Mouse (Mus musculus) embryonic facial prominence, embryonic 12.5 days (tissue): ENCODE measurements around the gene Kif6. TPM values are rescaled to one million over a fixed set of nuclear protein-coding genes. Genes with fewer than 3 reads are reported as not detected.

Experiments used
- ATAC-seq: fragments of 200-750 bp; cut with Nextera tagmentation; 2 replicates; pipeline ENCODE4 v1.8.0; 2017; ENCODE audit not compliant: insufficient number of reproducible peaks, insufficient read depth, low FRiP score, low TSS enrichment
- H3K27ac ChIP-seq: fragments of 300-500 bp; sonication (generic); 2 replicates; pipeline ENCODE4 v1.5.1; 2016; ENCODE audit warnings: mild to moderate bottlenecking
- H3K27me3 ChIP-seq: fragments of 300-500 bp; sonication (generic); 2 replicates; pipeline ENCODE4 v1.6.1; 2016; ENCODE audit warnings: mild to moderate bottlenecking, moderate library complexity
- H3K36me3 ChIP-seq: fragments of 300-500 bp; sonication (generic); 2 replicates; pipeline ENCODE4 v1.6.1; 2016; ENCODE audit warnings: mild to moderate bottlenecking
- H3K4me1 ChIP-seq: fragments of 300-500 bp; sonication (generic); 2 replicates; pipeline ENCODE4 v1.6.1; 2016
- H3K4me2 ChIP-seq: fragments of 300-500 bp; sonication (generic); replicated peaks from 2 replicates; pipeline ENCODE4 v1.6.1; 2016; ENCODE audit warnings: mild to moderate bottlenecking, moderate library complexity
- H3K4me3 ChIP-seq: fragments of 300-500 bp; sonication (generic); 2 replicates; pipeline ENCODE4 v1.5.1; 2016; ENCODE audit warnings: mild to moderate bottlenecking
- H3K9ac ChIP-seq: fragments of 300-500 bp; sonication (generic); 2 replicates; pipeline ENCODE4 v1.6.1; 2016; ENCODE audit warnings: mild to moderate bottlenecking, moderate library complexity
- H3K9me3 ChIP-seq: fragments of 300-500 bp; sonication (generic); 2 replicates; pipeline ENCODE4 v1.6.1; 2016; ENCODE audit warnings: mild to moderate bottlenecking, moderate library complexity
- WGBS: fragments of 180-500 bp; shearing (Covaris S2); methylation state at CpG from one replicate; pipeline ENCODE4 v1.1.7; 2016; 5-methylcytosine and 5-hydroxymethylcytosine counted together
- polyA plus RNA-seq: library from polyadenylated mRNA; unstranded; fragments of >200 nt; fragmentation: Nextera tagmentation; extraction: Ambion mirVana; gene quantifications from 2 replicates; pipeline ENCODE4 v1.2.1, GENCODE M21; 2016

Gene Kif6
- polyA plus RNA-seq, 1 experiment from 2014 or later: 2.9 TPM

GRCm38 (mm10) chr17:49866653-49867215 lies 251.8 kb downstream of the Kif6 start:
- 68% methylated on average over 8 of the region's 8 CpGs for WGBS
- ATAC-seq: no peak
- Histone ChIP-seq H3K4me2 (no peak overlapping the region), H3K9me3 (no peaks in the 10 kb centered on the region), H3K4me3 (no peak overlapping the region), H3K27ac (no peak overlapping the region), H3K4me1 (peaks cover 11% of the 10 kb centered on the region; the same call in 1 of the 2 replicates), H3K36me3 (no peaks in the 10 kb centered on the region), H3K27me3 (no peaks in the 10 kb centered on the region), H3K9ac (no peak overlapping the region)

DNA sequence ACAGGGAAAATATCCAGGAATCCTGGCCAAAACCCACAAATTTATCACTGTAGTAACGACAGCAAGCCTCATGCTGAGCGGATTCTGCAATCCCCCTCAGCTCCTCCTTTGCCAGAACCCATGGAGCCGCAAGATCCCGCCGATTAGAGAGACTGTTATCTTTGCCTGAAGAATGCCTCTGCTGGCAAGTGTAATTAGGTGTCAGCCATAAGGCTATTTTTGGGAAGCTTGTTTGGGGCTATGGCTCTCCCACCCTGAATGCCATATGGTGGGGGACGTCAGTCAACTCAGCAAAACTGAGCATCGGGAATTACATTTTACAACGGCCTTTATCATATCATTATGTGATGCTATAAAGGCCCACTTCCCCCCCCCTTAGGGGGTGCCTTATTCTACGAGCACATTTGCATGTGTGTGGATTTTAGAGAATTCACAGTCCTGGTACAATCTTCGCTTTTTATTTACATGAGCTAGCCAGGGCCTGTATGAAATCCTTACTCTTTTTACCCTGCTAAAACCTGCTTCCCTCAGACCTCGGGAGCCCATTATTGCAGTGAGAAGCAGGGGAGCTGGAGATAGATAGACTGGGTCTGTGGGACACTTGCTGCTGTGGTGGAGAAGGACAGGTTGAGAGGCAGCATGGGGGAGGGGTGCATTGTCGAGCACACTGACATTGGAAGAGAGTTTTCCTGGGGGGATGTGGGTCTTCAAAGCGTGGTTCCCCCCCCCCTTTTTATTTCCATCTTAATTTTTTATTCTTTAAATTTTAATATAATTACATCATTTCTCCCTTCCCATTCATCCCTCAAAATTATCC lies 252.6 kb downstream of the Kif6 start:
- H3K36me3 ChIP-seq: no peaks in the 10 kb centered on the region
- no peaks in the 10 kb centered on the region for H3K9me3 ChIP-seq
- H3K27me3 ChIP-seq: no peaks in the 10 kb centered on the region
- WGBS: 38% methylated on average over 13 of the region's 13 CpGs
- H3K9ac ChIP-seq: no peak overlapping the region
- ATAC-seq: no peak
- no peak overlapping the region for H3K27ac ChIP-seq
- H3K4me3 ChIP-seq: no peak overlapping the region
- no peak overlapping the region for H3K4me2 ChIP-seq
- peaks cover 11% of the 10 kb centered on the region; the same call in 1 of the 2 replicates for H3K4me1 ChIP-seq

DNA sequence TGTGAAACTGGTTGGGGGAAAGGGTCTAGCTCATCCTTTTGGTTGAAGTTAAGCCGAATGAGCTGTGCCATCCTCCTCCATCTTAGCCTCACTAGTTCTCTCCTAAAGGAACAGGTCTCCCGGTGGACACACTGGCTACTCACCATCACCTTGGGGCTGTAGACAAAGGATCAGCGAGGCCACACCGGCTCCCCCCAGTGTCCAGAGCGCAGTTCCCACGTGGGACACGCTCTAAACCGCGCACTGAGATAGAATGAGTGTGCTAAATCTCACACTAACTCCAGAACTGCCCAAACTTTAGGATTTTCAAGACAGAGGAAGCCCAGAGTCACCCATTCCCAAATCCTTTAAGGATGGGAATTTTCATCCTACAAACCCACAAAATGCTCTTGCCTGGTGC lies 254.3 kb downstream of the Kif6 start:
- WGBS: 79% methylated on average over 9 of the region's 9 CpGs
- Histone ChIP-seq H3K27ac (no peak overlapping the region), H3K9ac (no peak overlapping the region), H3K27me3 (no peaks in the 10 kb centered on the region), H3K36me3 (no peaks in the 10 kb centered on the region), H3K9me3 (no peaks in the 10 kb centered on the region), H3K4me1 (peaks cover under 1% of the 10 kb centered on the region; the same call in 1 of the 2 replicates), H3K4me3 (no peak overlapping the region), H3K4me2 (no peak overlapping the region)
- ATAC-seq: no peak

DNA sequence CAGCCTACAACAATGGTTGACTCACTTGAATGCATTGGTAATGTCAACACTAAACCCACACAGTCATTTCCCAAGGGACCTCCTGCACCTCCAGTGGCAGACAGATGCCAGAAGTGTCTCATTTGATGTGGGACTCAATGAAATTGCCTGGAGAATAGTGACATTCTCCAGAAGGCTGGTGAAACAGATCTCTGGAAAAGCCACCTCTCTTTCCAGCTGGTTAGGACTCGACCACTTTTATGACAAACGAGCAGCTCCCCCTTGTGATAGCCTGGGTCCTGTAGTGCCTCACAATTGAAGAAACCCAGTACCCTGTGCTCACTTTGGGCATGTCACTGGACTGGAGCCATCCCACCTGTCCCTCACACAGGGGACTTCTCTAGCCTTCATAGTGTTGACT lies 257.4 kb downstream of the Kif6 start:
- no peaks in the 10 kb centered on the region for H3K9me3 ChIP-seq
- no peaks in the 10 kb centered on the region for H3K36me3 ChIP-seq
- H3K9ac ChIP-seq: no peak overlapping the region
- H3K27me3 ChIP-seq: no peaks in the 10 kb centered on the region
- ATAC-seq: no peak
- peaks cover 16% of the 10 kb centered on the region; the same call in 1 of the 2 replicates for H3K4me1 ChIP-seq
- H3K4me3 ChIP-seq: no peak overlapping the region
- H3K4me2 ChIP-seq: no peak overlapping the region
- WGBS: 26% methylated on average over 2 of the region's 2 CpGs
- no peak overlapping the region for H3K27ac ChIP-seq

DNA sequence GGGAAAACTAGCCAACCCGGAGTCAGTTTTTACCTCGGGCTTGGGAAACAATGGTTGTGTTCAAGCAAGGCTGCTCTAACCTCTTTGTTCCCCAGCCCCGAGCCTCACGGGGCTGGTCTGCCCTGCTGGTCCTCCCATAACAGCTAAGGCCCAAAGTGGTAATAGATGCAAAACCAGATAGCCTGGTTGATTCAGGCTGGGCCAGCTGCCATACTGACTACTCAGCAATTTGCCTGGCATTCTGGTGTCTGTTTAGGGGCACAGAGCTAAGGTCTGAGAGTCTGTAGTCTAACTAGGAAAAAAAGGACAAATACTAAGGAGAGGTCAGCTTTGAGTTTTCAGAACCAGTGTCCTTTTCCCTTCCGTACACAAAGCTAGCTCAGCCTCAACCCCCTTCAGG lies 259.8 kb downstream of the Kif6 start:
- H3K4me3 ChIP-seq: no peak overlapping the region
- H3K27ac ChIP-seq: no peak overlapping the region
- H3K4me1 ChIP-seq: peaks cover 16% of the 10 kb centered on the region; the same call in 1 of the 2 replicates
- no peak overlapping the region for H3K4me2 ChIP-seq
- no peaks in the 10 kb centered on the region for H3K36me3 ChIP-seq
- ATAC-seq: no peak
- 73% methylated on average over 5 of the region's 5 CpGs for WGBS
- H3K9me3 ChIP-seq: no peaks in the 10 kb centered on the region
- H3K9ac ChIP-seq: no peak overlapping the region
- no peaks in the 10 kb centered on the region for H3K27me3 ChIP-seq

DNA sequence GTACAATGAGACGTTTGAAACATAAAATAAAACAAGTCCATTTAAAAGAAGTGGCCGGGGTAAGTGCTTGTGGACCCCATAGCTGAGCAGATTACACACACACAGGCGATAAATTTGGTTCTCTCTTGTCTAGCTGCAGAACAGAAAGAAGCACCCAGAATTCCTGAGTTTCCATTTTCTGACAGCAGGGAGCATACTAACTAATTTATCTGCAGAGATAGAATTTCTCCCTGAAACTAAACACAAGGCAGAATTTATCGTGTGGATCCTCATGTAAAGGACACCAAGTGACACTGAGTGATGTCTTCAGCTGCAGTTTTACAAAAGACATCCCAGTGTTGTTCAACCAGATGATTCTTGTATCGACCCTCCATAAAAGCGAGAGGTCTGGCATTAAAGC lies 260.5 kb downstream of the Kif6 start:
- H3K4me1 ChIP-seq: peaks cover 16% of the 10 kb centered on the region; the same call in 1 of the 2 replicates
- no peak overlapping the region for H3K27ac ChIP-seq

GRCm38 (mm10) chr17:49875939-49876651 lies 261.2 kb downstream of the Kif6 start:
- WGBS: 49% methylated on average over 15 of the region's 15 CpGs
- no peak overlapping the region for H3K27ac ChIP-seq
- no peaks in the 10 kb centered on the region for H3K36me3 ChIP-seq
- H3K4me1 ChIP-seq: peaks cover 16% of the 10 kb centered on the region; the same call in 1 of the 2 replicates
- no peak overlapping the region for H3K4me3 ChIP-seq
- no peak overlapping the region for H3K4me2 ChIP-seq
- no peaks in the 10 kb centered on the region for H3K9me3 ChIP-seq
- no peaks in the 10 kb centered on the region for H3K27me3 ChIP-seq
- ATAC-seq: no peak
- H3K9ac ChIP-seq: no peak overlapping the region

More for the DNA sequence above, 260.5 kb downstream of the Kif6 start:
- Histone ChIP-seq H3K9ac (no peak overlapping the region), H3K27me3 (no peaks in the 10 kb centered on the region), H3K9me3 (no peaks in the 10 kb centered on the region), H3K36me3 (no peaks in the 10 kb centered on the region), H3K4me3 (no peak overlapping the region), H3K4me2 (no peak overlapping the region)
- 52% methylated on average over 6 of the region's 6 CpGs for WGBS
- ATAC-seq: no peak

DNA sequence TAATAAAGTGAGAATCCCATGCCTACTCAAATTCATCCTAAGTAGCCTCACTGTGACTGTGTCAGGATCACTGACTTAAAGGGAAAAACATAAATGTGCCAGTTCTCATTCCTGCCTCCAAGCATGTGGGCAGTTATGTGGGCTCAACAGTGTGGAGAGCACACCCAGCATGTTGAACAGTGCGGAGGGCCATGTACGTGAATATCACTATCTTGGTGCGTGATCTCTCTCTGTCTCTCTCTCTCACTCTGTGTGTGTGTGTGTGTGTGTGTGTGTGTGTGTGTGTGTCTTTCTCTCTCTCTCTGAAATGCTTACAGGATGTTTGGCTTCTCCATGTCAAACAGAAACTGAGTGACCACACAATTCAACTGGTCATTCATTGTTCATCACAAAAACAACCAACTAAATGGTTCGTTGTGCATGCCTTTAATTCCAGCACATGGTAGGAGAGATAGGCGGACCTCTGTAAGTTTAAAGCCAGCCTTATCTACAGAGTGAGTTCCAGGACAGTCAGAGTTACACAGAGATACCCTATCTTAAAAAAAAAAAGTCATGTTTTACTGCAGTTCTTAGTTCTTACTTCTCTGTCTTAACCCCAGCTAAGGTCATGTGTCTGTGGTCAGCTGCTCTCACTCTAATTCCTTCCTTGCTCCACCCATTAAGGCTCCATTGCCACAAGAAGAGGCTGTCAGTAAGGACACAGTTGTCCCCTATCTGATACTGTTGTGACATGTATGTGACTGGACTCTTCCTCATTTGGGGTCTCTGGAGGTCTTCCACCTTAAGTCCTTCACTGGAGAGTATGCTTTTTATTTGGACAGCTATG lies 266.2 kb downstream of the Kif6 start:
- Histone ChIP-seq H3K4me1 (peaks cover 1% of the 10 kb centered on the region; the same call in 1 of the 2 replicates), H3K27ac (no peak overlapping the region), H3K4me3 (no peak overlapping the region), H3K9ac (no peak overlapping the region), H3K27me3 (no peaks in the 10 kb centered on the region), H3K9me3 (no peaks in the 10 kb centered on the region), H3K4me2 (no peak overlapping the region), H3K36me3 (no peaks in the 10 kb centered on the region)
- WGBS: 87% methylated on average over 5 of the region's 5 CpGs
- no peak for ATAC-seq

DNA sequence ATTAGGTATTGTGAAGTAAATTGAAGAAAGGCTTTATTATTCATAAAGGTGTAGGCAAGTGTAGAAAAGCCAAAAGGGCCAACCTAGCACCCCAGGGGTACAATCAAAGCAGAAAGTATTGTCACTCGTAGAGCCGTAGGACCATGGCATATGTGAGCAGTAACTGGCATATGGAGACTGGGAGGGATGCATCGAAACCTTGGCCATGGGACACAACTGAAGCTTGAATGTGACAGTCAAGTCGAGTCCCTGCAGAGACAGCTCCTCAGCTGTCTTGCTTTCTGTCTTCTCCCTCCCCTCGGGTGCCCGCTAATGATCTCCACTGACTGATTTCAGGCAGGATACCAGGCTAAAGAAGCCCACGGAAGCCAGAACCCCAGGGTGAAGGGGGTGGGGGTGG lies 266.9 kb downstream of the Kif6 start:
- Histone ChIP-seq H3K9me3 (no peaks in the 10 kb centered on the region), H3K9ac (no peak overlapping the region), H3K27ac (no peak overlapping the region), H3K36me3 (no peaks in the 10 kb centered on the region), H3K4me3 (no peak overlapping the region), H3K4me1 (no peaks in the 10 kb centered on the region), H3K27me3 (no peaks in the 10 kb centered on the region), H3K4me2 (no peak overlapping the region)
- WGBS: 80% methylated on average over 7 of the region's 7 CpGs
- no peak for ATAC-seq

DNA sequence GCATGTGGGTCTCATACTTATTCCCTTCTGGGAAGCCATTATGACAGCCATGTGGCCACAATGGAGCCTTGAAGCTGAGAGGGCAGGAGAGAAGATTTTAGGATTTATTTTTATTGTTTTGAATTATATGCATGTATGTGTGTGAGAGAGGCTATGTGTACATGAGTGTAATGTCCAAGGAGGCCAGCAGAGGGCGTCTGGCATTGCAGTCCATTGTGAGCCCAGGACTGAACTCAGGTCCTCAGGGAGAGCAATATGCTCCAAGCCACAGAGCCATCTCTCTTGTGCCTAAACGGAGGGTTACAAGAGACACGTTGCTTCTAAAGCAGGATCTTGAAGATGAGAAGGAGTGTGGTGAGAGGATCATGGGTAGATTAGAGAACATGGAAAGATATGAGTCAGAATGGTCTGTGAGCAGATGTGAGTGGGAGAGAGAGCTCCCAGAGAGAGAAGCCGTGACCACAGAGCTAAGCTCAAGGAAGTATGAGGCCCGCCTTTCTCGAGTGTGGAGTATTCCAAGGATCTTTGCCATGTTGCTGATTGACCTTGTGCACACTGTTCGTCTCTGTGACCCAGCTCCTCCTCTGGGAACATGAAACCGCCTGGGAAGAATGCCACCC lies 268.3 kb downstream of the Kif6 start:
- no peaks in the 10 kb centered on the region for H3K9me3 ChIP-seq
- no peak overlapping the region for H3K9ac ChIP-seq
- 0 out of 2 replicates have a peak, but pooled peaks cover 4% of the 10 kb centered on the region for H3K4me1 ChIP-seq
- no peak overlapping the region for H3K4me3 ChIP-seq
- H3K36me3 ChIP-seq: no peaks in the 10 kb centered on the region
- no peak for ATAC-seq
- no peak overlapping the region for H3K4me2 ChIP-seq
- no peak overlapping the region for H3K27ac ChIP-seq
- 83% methylated on average over 8 of the region's 8 CpGs for WGBS
- H3K27me3 ChIP-seq: no peaks in the 10 kb centered on the region

DNA sequence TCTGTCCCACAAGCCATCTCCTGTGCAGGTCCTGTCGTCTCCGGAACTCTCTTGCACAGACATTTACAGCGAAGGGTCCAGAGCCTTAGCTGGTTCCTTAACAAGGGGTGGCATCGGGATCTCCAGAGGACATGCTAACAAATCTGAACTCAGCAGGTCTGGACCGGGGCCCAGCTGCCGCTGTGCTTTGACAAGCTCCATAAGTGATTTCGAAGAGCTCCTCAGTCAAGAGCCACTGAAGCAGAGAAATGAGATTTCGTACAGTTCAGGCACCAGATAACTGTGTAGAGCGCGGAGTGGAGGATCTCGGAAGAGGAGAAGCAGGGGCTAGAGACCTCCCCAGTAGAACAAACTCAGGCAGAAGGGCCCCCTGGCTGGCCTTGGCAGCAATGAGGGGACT lies 270.1 kb downstream of the Kif6 start:
- H3K27ac ChIP-seq: no peak overlapping the region
- WGBS: 79% methylated on average over 11 of the region's 11 CpGs
- H3K27me3 ChIP-seq: no peaks in the 10 kb centered on the region
- no peak overlapping the region for H3K9ac ChIP-seq
- no peak overlapping the region for H3K4me2 ChIP-seq
- H3K9me3 ChIP-seq: no peaks in the 10 kb centered on the region
- H3K4me3 ChIP-seq: no peak overlapping the region
- ATAC-seq: no peak
- H3K36me3 ChIP-seq: no peaks in the 10 kb centered on the region
- 0 out of 2 replicates have a peak, but pooled peaks cover 9% of the 10 kb centered on the region for H3K4me1 ChIP-seq
